Mouse (Mus musculus): Measurements from ENCODE around the gene Epha8. TPM values are rescaled to one million over a fixed set of nuclear protein-coding genes. Genes with fewer than 3 reads are reported as not detected.

Gene Epha8
- under 1 TPM; 0.10 to 0.22 TPM for total RNA-seq (2021)
- long read RNA-seq, experiment 1 = 0 reads
- long read RNA-seq, experiment 2 = 0 reads

- DNase-seq (ENCODE audit: low spot score in 2 of 2) = no peak
These were observed at the start of gene Epha8 for GRCm38 (mm10) chr4:136956751-136957446. Epha8 (minus strand) TSS chr4:136956816.

- DNase-seq (ENCODE audit: low spot score in 2 of 2) = no peak
These were observed 45.2 kb upstream of the Epha8 start for GRCm38 (mm10) chr4:137001825-137002224.

GRCm38 (mm10) chr4:137001020-137001419 is 44.4 kb upstream of the Epha8 start:
- no peak for DNase-seq (ENCODE audit: low spot score in 2 of 2)

- DNase-seq (ENCODE audit: low spot score in 2 of 2) = no peak
These were observed 41.8 kb upstream of the Epha8 start for GRCm38 (mm10) chr4:136998371-136998770.

GRCm38 (mm10) chr4:136997723-136998345 is 41.2 kb upstream of the Epha8 start:
- no peak for DNase-seq (ENCODE audit: low spot score in 2 of 2)

- no peak for DNase-seq (ENCODE audit: low spot score in 2 of 2)
These were observed 40.3 kb upstream of the Epha8 start for GRCm38 (mm10) chr4:136996933-136997332.

- no peak for DNase-seq (ENCODE audit: low spot score in 2 of 2)
These were observed 38.7 kb upstream of the Epha8 start for GRCm38 (mm10) chr4:136995361-136995760.

GRCm38 (mm10) chr4:136981993-136982695 is 25.5 kb upstream of the Epha8 start:
- no peak for DNase-seq (ENCODE audit: low spot score in 2 of 2)

GRCm38 (mm10) chr4:136981347-136981746 is 24.7 kb upstream of the Epha8 start:
- peak; percentile 36 to 50 for DNase-seq (ENCODE audit: low spot score in 2 of 2)

GRCm38 (mm10) chr4:136980921-136981320 is 24.3 kb upstream of the Epha8 start:
- no peak for DNase-seq (ENCODE audit: low spot score in 2 of 2)

GRCm38 (mm10) chr4:136977244-136977643 is 20.6 kb upstream of the Epha8 start:
- DNase-seq (ENCODE audit: low spot score in 2 of 2) = no peak

GRCm38 (mm10) chr4:136970939-136971338 is 14.3 kb upstream of the Epha8 start:
- peak; percentile 57 to 58 for DNase-seq (ENCODE audit: low spot score in 2 of 2)

- no peak for DNase-seq (ENCODE audit: low spot score in 2 of 2)
These were observed 13.1 kb upstream of the Epha8 start for GRCm38 (mm10) chr4:136969503-136970276.

GRCm38 (mm10) chr4:136969096-136969495 is 12.5 kb upstream of the Epha8 start:
- DNase-seq (ENCODE audit: low spot score in 2 of 2) = no peak

GRCm38 (mm10) chr4:136967511-136967910 is 10.9 kb upstream of the Epha8 start:
- no peak for DNase-seq (ENCODE audit: low spot score in 2 of 2)

GRCm38 (mm10) chr4:136966493-136967390 is 10.1 kb upstream of the Epha8 start:
- DNase-seq (ENCODE audit: low spot score in 2 of 2) = no peak

- no peak for DNase-seq (ENCODE audit: low spot score in 2 of 2)
These were observed 8.4 kb upstream of the Epha8 start for GRCm38 (mm10) chr4:136964990-136965421.

- DNase-seq (ENCODE audit: low spot score in 2 of 2) = no peak
These were observed 5.8 kb upstream of the Epha8 start for GRCm38 (mm10) chr4:136962447-136962846.

- DNase-seq (ENCODE audit: low spot score in 2 of 2) = no peak
These were observed 5.1 kb upstream of the Epha8 start for GRCm38 (mm10) chr4:136961642-136962285.

- no peak for DNase-seq (ENCODE audit: low spot score in 2 of 2)
These were observed 4.0 kb upstream of the Epha8 start for GRCm38 (mm10) chr4:136960581-136960980.

Data from adrenal gland, adult 18-20 months (tissue).